Mouse (Mus musculus): Measurements from ENCODE around the gene Cmas. TPM values are rescaled to one million over a fixed set of nuclear protein-coding genes. Genes with fewer than 3 reads are reported as not detected.

The Cmas gene
- polyA plus RNA-seq, 1 experiment from 2014 or later, result 127 TPM

- 62% methylated on average over 14 of the region's 14 CpGs for WGBS
- Histone ChIP-seq H3K27ac (ENCODE audit: poor library complexity, severe bottlenecking) (no peak overlapping the region), H3K9ac (no peak overlapping the region), H3K4me3 (no peak overlapping the region), H3K9me3 (replicated peaks) (no peaks in the 10 kb centered on the region), H3K27me3 (replicated peaks) (no peaks in the 10 kb centered on the region), H3K4me1 (replicated peaks) (no peaks in the 10 kb centered on the region), H3K36me3 (no peaks in the 10 kb centered on the region), H3K4me2 (no peak overlapping the region)
- ATAC-seq (ENCODE audit: insufficient number of reproducible peaks, low FRiP score), result no peak
These were observed 23.8 kb upstream of the Cmas start for GRCm38 (mm10) chr6:142732567-142733290.

- Histone ChIP-seq H3K4me2 (no peak overlapping the region), H3K9me3 (replicated peaks) (no peaks in the 10 kb centered on the region), H3K4me1 (replicated peaks) (no peaks in the 10 kb centered on the region), H3K9ac (no peak overlapping the region), H3K27me3 (replicated peaks) (no peaks in the 10 kb centered on the region), H3K36me3 (no peaks in the 10 kb centered on the region), H3K27ac (ENCODE audit: poor library complexity, severe bottlenecking) (no peak overlapping the region), H3K4me3 (no peak overlapping the region)
- 45% methylated on average over 8 of the region's 8 CpGs for WGBS
- no peak for ATAC-seq (ENCODE audit: insufficient number of reproducible peaks, low FRiP score)
These were observed 21.0 kb upstream of the Cmas start for GRCm38 (mm10) chr6:142735302-142736005.

- Histone ChIP-seq H3K36me3 (no peaks in the 10 kb centered on the region), H3K27ac (ENCODE audit: poor library complexity, severe bottlenecking) (no peak overlapping the region), H3K9me3 (replicated peaks) (no peaks in the 10 kb centered on the region), H3K9ac (no peak overlapping the region), H3K4me2 (no peak overlapping the region), H3K4me1 (replicated peaks) (0 out of 2 replicates have a peak, but pooled peaks cover 2% of the 10 kb centered on the region), H3K27me3 (replicated peaks) (no peaks in the 10 kb centered on the region), H3K4me3 (no peak overlapping the region)
- no peak for ATAC-seq (ENCODE audit: insufficient number of reproducible peaks, low FRiP score)
- 90% methylated on average over 2 of the region's 2 CpGs for WGBS
These were observed 18.3 kb upstream of the Cmas start for GRCm38 (mm10) chr6:142738225-142738624.

- Histone ChIP-seq H3K4me1 (replicated peaks) (0 out of 2 replicates have a peak, but pooled peaks cover 2% of the 10 kb centered on the region), H3K9me3 (replicated peaks) (no peaks in the 10 kb centered on the region), H3K36me3 (no peaks in the 10 kb centered on the region), H3K27me3 (replicated peaks) (no peaks in the 10 kb centered on the region), H3K27ac (ENCODE audit: poor library complexity, severe bottlenecking) (no peak overlapping the region), H3K9ac (no peak overlapping the region), H3K4me2 (no peak overlapping the region), H3K4me3 (no peak overlapping the region)
- no peak for ATAC-seq (ENCODE audit: insufficient number of reproducible peaks, low FRiP score)
- 81% methylated on average over 6 of the region's 6 CpGs for WGBS
These were observed 17.8 kb upstream of the Cmas start for GRCm38 (mm10) chr6:142738637-142739036.

GRCm38 (mm10) chr6:142741763-142742162 lies 14.7 kb upstream of the Cmas start:
- peaks cover 5% of the 10 kb centered on the region for H3K9me3 ChIP-seq (replicated peaks)
- 84% methylated on average over 6 of the region's 6 CpGs for WGBS

GRCm38 (mm10) chr6:142743193-142743592 lies 13.3 kb upstream of the Cmas start:
- Histone ChIP-seq H3K4me1 (replicated peaks) (peaks cover 9% of the 10 kb centered on the region), H3K27me3 (replicated peaks) (no peaks in the 10 kb centered on the region), H3K9me3 (replicated peaks) (peaks cover 5% of the 10 kb centered on the region), H3K4me3 (no peak overlapping the region), H3K9ac (no peak overlapping the region), H3K27ac (ENCODE audit: poor library complexity, severe bottlenecking) (no peak overlapping the region), H3K4me2 (no peak overlapping the region), H3K36me3 (no peaks in the 10 kb centered on the region)
- 55% methylated on average over 4 of the region's 4 CpGs for WGBS
- no peak for ATAC-seq (ENCODE audit: insufficient number of reproducible peaks, low FRiP score)

More at GRCm38 (mm10) chr6:142741763-142742162, 14.7 kb upstream of the Cmas start:
- ATAC-seq (ENCODE audit: insufficient number of reproducible peaks, low FRiP score), result no peak
- no peaks in the 10 kb centered on the region for H3K27me3 ChIP-seq (replicated peaks)
- H3K9ac ChIP-seq, result no peak overlapping the region
- H3K4me2 ChIP-seq, result no peak overlapping the region
- H3K4me1 ChIP-seq (replicated peaks), result 0 out of 2 replicates have a peak, but pooled peaks cover 2% of the 10 kb centered on the region
- H3K27ac ChIP-seq (ENCODE audit: poor library complexity, severe bottlenecking), result no peak overlapping the region
- no peaks in the 10 kb centered on the region for H3K36me3 ChIP-seq
- no peak overlapping the region for H3K4me3 ChIP-seq

- Histone ChIP-seq H3K4me3 (no peak overlapping the region), H3K36me3 (no peaks in the 10 kb centered on the region), H3K9me3 (replicated peaks) (peaks cover 5% of the 10 kb centered on the region), H3K4me1 (replicated peaks) (peaks cover 16% of the 10 kb centered on the region), H3K27ac (ENCODE audit: poor library complexity, severe bottlenecking) (no peak overlapping the region), H3K27me3 (replicated peaks) (no peaks in the 10 kb centered on the region), H3K4me2 (no peak overlapping the region), H3K9ac (no peak overlapping the region)
- no peak for ATAC-seq (ENCODE audit: insufficient number of reproducible peaks, low FRiP score)
- WGBS, result 90% methylated on average over 5 of the region's 5 CpGs
These were observed 11.0 kb upstream of the Cmas start for GRCm38 (mm10) chr6:142745484-142745883.

GRCm38 (mm10) chr6:142746765-142747164 lies 9.7 kb upstream of the Cmas start:
- peaks cover 16% of the 10 kb centered on the region for H3K4me1 ChIP-seq (replicated peaks)
- H3K9ac ChIP-seq, result no peak overlapping the region
- peaks cover 8% of the 10 kb centered on the region for H3K9me3 ChIP-seq (replicated peaks)
- H3K4me2 ChIP-seq, result no peak overlapping the region
- H3K27ac ChIP-seq (ENCODE audit: poor library complexity, severe bottlenecking), result no peak overlapping the region
- no peaks in the 10 kb centered on the region for H3K27me3 ChIP-seq (replicated peaks)
- H3K36me3 ChIP-seq, result no peaks in the 10 kb centered on the region
- 72% methylated on average over 7 of the region's 7 CpGs for WGBS
- ATAC-seq (ENCODE audit: insufficient number of reproducible peaks, low FRiP score), result no peak
- no peak overlapping the region for H3K4me3 ChIP-seq

GRCm38 (mm10) chr6:142747165-142747564 lies 9.3 kb upstream of the Cmas start:
- peaks cover 19% of the 10 kb centered on the region for H3K4me1 ChIP-seq (replicated peaks)
- H3K9ac ChIP-seq, result no peak overlapping the region
- WGBS, result 66% methylated on average over 2 of the region's 2 CpGs
- H3K27me3 ChIP-seq (replicated peaks), result no peaks in the 10 kb centered on the region
- H3K4me2 ChIP-seq, result no peak overlapping the region
- ATAC-seq (ENCODE audit: insufficient number of reproducible peaks, low FRiP score), result no peak
- H3K9me3 ChIP-seq (replicated peaks), result peaks cover 8% of the 10 kb centered on the region
- no peak overlapping the region for H3K4me3 ChIP-seq
- H3K27ac ChIP-seq (ENCODE audit: poor library complexity, severe bottlenecking), result no peak overlapping the region
- H3K36me3 ChIP-seq, result no peaks in the 10 kb centered on the region

GRCm38 (mm10) chr6:142748057-142748708 lies 8.3 kb upstream of the Cmas start:
- ATAC-seq (ENCODE audit: insufficient number of reproducible peaks, low FRiP score), result no peak
- 0 out of 2 replicates have a peak, but pooled peaks cover 4% of the 10 kb centered on the region for H3K27me3 ChIP-seq (replicated peaks)
- WGBS, result 26% methylated on average over 8 of the region's 8 CpGs
- H3K9me3 ChIP-seq (replicated peaks), result peaks cover 8% of the 10 kb centered on the region
- no peak overlapping the region for H3K9ac ChIP-seq
- peak overlapping the region; percentile 38; the same call in 1 of the 2 replicates for H3K27ac ChIP-seq (ENCODE audit: poor library complexity, severe bottlenecking)
- H3K4me1 ChIP-seq (replicated peaks), result peaks cover 23% of the 10 kb centered on the region
- peak overlapping the region; percentile 25 for H3K4me2 ChIP-seq
- H3K4me3 ChIP-seq, result no peak overlapping the region
- H3K36me3 ChIP-seq, result no peaks in the 10 kb centered on the region

- Histone ChIP-seq H3K9ac (no peak overlapping the region), H3K27ac (ENCODE audit: poor library complexity, severe bottlenecking) (no peak overlapping the region), H3K4me3 (no peak overlapping the region), H3K36me3 (no peaks in the 10 kb centered on the region), H3K4me1 (replicated peaks) (peaks cover 23% of the 10 kb centered on the region), H3K9me3 (replicated peaks) (0 out of 2 replicates have a peak, but pooled peaks cover 3% of the 10 kb centered on the region), H3K4me2 (no peak overlapping the region), H3K27me3 (replicated peaks) (peaks cover 11% of the 10 kb centered on the region; the same call in 1 of the 2 replicates)
- no peak for ATAC-seq (ENCODE audit: insufficient number of reproducible peaks, low FRiP score)
- WGBS, result 47% methylated on average over 9 of the region's 9 CpGs
These were observed 5.1 kb upstream of the Cmas start for GRCm38 (mm10) chr6:142751365-142751764.

All from heart, embryonic 12.5 days (tissue).